Mouse (Mus musculus): Measurements from ENCODE around the gene Faap20.

GRCm38 (mm10) chr4:155305531-155306031, 56.0 kb downstream of the Faap20 start:
- TF ChIP-seq EP300 (IDR thresholded peaks at IDR 0.05; ENCODE audit: low read depth): no peak
- no peak for TF ChIP-seq CTCF (IDR thresholded peaks at IDR 0.05; ENCODE audit: low read depth)
